Mouse (Mus musculus): ENCODE results near the gene Trib2. TPM values are rescaled to one million over a fixed set of nuclear protein-coding genes. Genes with fewer than 3 reads are reported as not detected.

The Trib2 gene
- polyA plus RNA-seq, 1 experiment = 2.5 TPM

DNA sequence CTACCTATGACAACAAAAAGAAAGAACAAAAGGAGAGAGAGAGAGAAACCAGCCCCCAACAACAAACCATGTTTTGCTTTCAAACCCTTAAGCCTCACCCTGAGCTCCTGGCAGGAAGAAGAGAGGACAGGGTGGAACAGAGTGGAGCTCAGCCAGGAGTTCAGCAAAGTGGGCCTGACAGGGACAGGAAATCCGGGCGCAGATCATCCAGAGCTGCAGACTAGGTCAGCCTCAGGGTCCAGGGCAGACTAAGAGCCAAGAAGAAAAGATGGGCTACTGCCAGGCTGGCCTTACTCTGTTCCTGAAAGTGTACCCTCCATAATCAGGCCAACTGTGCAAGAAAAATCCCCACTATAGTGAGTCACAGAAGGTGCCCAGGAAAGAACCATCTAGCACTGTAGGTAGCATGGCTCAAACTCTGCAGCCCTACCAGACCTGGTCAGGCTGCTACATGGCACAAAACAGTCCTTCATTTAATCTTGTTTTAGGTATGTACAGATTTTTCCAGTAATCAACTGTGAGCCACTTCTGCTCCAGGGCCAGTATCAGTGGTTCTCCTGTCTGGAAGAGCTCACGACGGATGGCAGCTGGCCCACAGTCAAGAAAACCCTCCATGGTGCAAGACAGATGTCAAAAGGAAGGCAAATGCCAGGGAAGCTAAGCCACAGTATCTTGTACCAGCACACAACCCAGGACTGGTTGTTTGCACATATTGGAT, 16.4 kb downstream of the Trib2 start:
- no peak overlapping the region for H3K4me3 ChIP-seq (ENCODE audit: low read depth, low read length)
- H3K27ac ChIP-seq (ENCODE audit: insufficient read depth, low read depth, low read length) = no peak overlapping the region
- no peaks in the 10 kb centered on the region for H3K27me3 ChIP-seq (ENCODE audit: control insufficient read depth, insufficient read depth, low read length)
- WGBS = 80% methylated on average over 4 of the region's 4 CpGs
- H3K36me3 ChIP-seq (ENCODE audit: control insufficient read depth, insufficient read depth, low read length) = no peaks in the 10 kb centered on the region
- H3K4me1 ChIP-seq (ENCODE audit: control insufficient read depth, insufficient read depth, insufficient read length, low read length) = no peaks in the 10 kb centered on the region; the same call in 1 of the 2 replicates
- TF ChIP-seq CTCF (IDR thresholded peaks at IDR 0.05; ENCODE audit: extremely low read depth, insufficient read length, insufficient replicate concordance, low read depth, low read length) (no peak), POLR2A (IDR thresholded peaks at IDR 0.05; ENCODE audit: low read depth, low read length) (no peak)

DNA sequence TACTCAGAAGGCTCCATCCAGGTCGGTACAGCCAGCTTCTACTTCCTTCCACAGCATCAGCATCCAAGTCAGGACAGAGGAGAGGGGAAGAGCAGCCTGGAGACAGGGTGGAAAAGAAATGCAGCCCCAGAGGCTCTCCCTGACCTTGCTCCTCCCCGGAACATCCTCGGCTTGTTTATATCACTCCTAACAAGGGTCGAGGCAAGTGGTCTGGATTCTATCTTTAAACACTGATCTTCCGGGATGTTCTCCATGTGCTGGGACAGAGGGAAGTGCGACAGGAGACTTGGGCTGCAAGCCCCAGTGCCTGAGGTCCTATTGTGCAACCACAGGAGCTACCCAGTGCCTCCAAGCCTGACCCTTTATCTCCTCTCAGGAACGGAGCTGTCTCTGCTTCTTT, 18.7 kb downstream of the Trib2 start:
- Histone ChIP-seq H3K27ac (ENCODE audit: insufficient read depth, low read depth, low read length) (no peak overlapping the region), H3K36me3 (ENCODE audit: control insufficient read depth, insufficient read depth, low read length) (no peaks in the 10 kb centered on the region), H3K27me3 (ENCODE audit: control insufficient read depth, insufficient read depth, low read length) (no peaks in the 10 kb centered on the region), H3K4me3 (ENCODE audit: low read depth, low read length) (no peak overlapping the region), H3K4me1 (ENCODE audit: control insufficient read depth, insufficient read depth, insufficient read length, low read length) (no peaks in the 10 kb centered on the region; the same call in 1 of the 2 replicates)
- TF ChIP-seq CTCF (IDR thresholded peaks at IDR 0.05; ENCODE audit: extremely low read depth, insufficient read length, insufficient replicate concordance, low read depth, low read length) = no peak
- no peak for TF ChIP-seq POLR2A (IDR thresholded peaks at IDR 0.05; ENCODE audit: low read depth, low read length)
- WGBS = 56% methylated on average over 7 of the region's 7 CpGs

DNA sequence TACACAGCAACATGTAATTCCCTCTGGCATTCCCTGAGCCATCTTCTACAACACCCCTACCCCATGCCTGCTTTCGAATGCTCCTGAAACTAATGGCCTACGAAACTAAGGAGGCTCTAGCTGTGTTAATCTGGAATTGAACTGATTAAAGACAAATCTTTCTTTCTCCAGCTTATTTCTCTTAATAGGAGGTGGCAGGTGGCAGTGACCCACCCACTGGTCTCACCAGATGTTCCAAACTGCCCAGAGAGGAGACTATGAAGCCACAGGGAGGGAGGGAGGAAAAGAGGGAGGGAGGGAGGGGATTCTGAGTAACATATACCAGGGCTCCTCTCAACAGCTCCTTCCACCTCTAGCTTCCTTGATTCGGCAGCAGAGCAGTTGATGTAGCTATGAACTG, 20.8 kb downstream of the Trib2 start:
- no peaks in the 10 kb centered on the region for H3K36me3 ChIP-seq (ENCODE audit: control insufficient read depth, insufficient read depth, low read length)

DNA sequence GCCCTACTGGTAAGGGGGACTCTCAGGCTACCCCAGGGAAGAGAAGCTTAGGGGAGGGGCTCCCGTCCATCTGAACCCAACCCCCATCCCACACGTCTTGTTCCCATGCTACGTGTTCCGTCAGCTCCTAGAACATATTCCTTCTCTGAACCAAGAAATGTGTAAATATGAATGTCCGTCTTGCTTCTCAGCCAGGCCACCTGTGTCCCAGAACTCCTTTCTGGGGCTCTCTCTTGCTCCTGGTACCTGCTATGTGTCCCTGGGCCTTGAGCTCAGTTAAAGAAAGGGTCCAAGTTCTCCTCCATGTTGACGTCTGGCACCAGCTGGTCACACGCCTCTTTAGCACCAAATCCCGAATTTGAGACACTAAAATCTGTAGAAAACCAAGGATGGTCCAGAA, 23.4 kb downstream of the Trib2 start:
- 90% methylated on average over 8 of the region's 8 CpGs for WGBS
- no peaks in the 10 kb centered on the region for H3K36me3 ChIP-seq (ENCODE audit: control insufficient read depth, insufficient read depth, low read length)
- no peak for TF ChIP-seq CTCF (IDR thresholded peaks at IDR 0.05; ENCODE audit: extremely low read depth, insufficient read length, insufficient replicate concordance, low read depth, low read length)
- TF ChIP-seq POLR2A (IDR thresholded peaks at IDR 0.05; ENCODE audit: low read depth, low read length) = no peak
- no peak overlapping the region for H3K27ac ChIP-seq (ENCODE audit: insufficient read depth, low read depth, low read length)
- H3K4me3 ChIP-seq (ENCODE audit: low read depth, low read length) = no peak overlapping the region
- H3K27me3 ChIP-seq (ENCODE audit: control insufficient read depth, insufficient read depth, low read length) = no peaks in the 10 kb centered on the region
- no peaks in the 10 kb centered on the region; the same call in 1 of the 2 replicates for H3K4me1 ChIP-seq (ENCODE audit: control insufficient read depth, insufficient read depth, insufficient read length, low read length)

More for the DNA sequence above, 20.8 kb downstream of the Trib2 start:
- Histone ChIP-seq H3K27me3 (ENCODE audit: control insufficient read depth, insufficient read depth, low read length) (no peaks in the 10 kb centered on the region), H3K27ac (ENCODE audit: insufficient read depth, low read depth, low read length) (no peak overlapping the region), H3K4me3 (ENCODE audit: low read depth, low read length) (no peak overlapping the region), H3K4me1 (ENCODE audit: control insufficient read depth, insufficient read depth, insufficient read length, low read length) (no peaks in the 10 kb centered on the region; the same call in 1 of the 2 replicates)
- TF ChIP-seq POLR2A (IDR thresholded peaks at IDR 0.05; ENCODE audit: low read depth, low read length) = no peak
- TF ChIP-seq CTCF (IDR thresholded peaks at IDR 0.05; ENCODE audit: extremely low read depth, insufficient read length, insufficient replicate concordance, low read depth, low read length) = no peak
- WGBS = 79% methylated on average over 3 of the region's 3 CpGs

DNA sequence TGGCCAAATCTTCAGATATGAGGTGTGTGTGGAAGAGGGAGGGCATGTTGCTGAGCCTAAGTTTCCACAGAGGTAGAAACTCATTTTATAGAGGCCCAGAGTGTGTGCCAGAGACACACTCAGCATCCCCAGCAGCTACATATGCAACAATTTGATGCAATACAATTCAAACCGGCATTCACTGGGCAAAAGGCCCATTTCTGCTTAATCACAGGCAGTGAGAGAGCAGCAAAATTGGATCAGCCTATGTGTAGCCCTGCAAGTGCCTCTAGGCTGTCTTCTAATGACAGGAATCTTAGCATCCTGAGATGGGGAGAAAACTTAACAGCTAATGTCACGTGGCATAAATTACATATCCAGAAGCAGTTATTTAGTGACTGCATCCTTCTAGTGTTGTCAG, 26.5 kb downstream of the Trib2 start:
- TF ChIP-seq POLR2A (IDR thresholded peaks at IDR 0.05; ENCODE audit: low read depth, low read length) (no peak), CTCF (IDR thresholded peaks at IDR 0.05; ENCODE audit: extremely low read depth, insufficient read length, insufficient replicate concordance, low read depth, low read length) (no peak)
- H3K4me1 ChIP-seq (ENCODE audit: control insufficient read depth, insufficient read depth, insufficient read length, low read length) = no peaks in the 10 kb centered on the region
- 71% methylated on average over 2 of the region's 2 CpGs for WGBS

DNA sequence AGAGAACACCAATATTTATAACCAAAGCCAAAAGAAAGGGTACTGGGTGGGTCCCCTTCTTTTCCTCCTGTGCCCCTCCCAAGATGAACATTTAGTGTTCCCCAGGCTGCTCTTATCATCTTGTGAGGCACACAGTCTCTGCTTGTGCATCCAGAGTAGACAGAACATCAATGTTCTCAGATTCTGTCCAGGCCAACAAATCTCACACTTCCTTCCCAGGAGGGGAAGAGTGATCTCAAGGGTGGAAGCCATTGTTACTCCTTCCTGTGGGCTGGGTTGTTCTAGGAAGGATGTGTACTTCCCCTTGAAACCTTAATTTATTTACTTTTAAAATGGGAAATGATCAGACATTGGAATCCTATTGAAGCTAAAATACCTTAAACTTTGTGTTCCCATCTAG, 39.7 kb downstream of the Trib2 start:
- no peaks in the 10 kb centered on the region for H3K36me3 ChIP-seq (ENCODE audit: control insufficient read depth, insufficient read depth, low read length)
- TF ChIP-seq POLR2A (IDR thresholded peaks at IDR 0.05; ENCODE audit: low read depth, low read length) (no peak), CTCF (IDR thresholded peaks at IDR 0.05; ENCODE audit: extremely low read depth, insufficient read length, insufficient replicate concordance, low read depth, low read length) (no peak)
- H3K27me3 ChIP-seq (ENCODE audit: control insufficient read depth, insufficient read depth, low read length) = no peaks in the 10 kb centered on the region
- no peak overlapping the region for H3K4me3 ChIP-seq (ENCODE audit: low read depth, low read length)
- no peak overlapping the region for H3K27ac ChIP-seq (ENCODE audit: insufficient read depth, low read depth, low read length)
- H3K4me1 ChIP-seq (ENCODE audit: control insufficient read depth, insufficient read depth, insufficient read length, low read length) = no peaks in the 10 kb centered on the region

More for the DNA sequence above, 26.5 kb downstream of the Trib2 start:
- Histone ChIP-seq H3K36me3 (ENCODE audit: control insufficient read depth, insufficient read depth, low read length) (no peaks in the 10 kb centered on the region), H3K27me3 (ENCODE audit: control insufficient read depth, insufficient read depth, low read length) (no peaks in the 10 kb centered on the region), H3K4me3 (ENCODE audit: low read depth, low read length) (no peak overlapping the region), H3K27ac (ENCODE audit: insufficient read depth, low read depth, low read length) (no peak overlapping the region)

DNA sequence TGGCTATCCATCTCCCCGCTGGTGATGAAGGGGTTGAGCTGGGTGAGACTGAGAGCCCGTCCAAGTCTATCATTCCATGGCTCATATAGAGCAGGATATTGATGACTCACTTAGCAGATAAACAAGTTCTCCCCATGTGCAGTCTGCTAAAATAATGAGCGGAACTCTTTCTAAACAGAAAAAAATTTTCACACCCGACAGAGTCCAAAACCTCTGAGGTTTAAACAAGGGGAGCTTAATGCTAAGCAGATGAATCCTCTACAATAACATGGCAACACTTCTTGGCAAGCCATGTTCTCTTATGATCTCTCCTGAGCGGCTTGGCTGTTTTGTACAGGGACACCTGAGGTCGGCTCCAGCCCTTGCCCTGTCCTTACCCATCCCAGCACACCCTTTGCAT, 45.0 kb downstream of the Trib2 start:
- TF ChIP-seq POLR2A (IDR thresholded peaks at IDR 0.05; ENCODE audit: low read depth, low read length) (no peak), CTCF (IDR thresholded peaks at IDR 0.05; ENCODE audit: extremely low read depth, insufficient read length, insufficient replicate concordance, low read depth, low read length) (no peak)
- Histone ChIP-seq H3K27me3 (ENCODE audit: control insufficient read depth, insufficient read depth, low read length) (no peaks in the 10 kb centered on the region), H3K36me3 (ENCODE audit: control insufficient read depth, insufficient read depth, low read length) (no peaks in the 10 kb centered on the region), H3K4me3 (ENCODE audit: low read depth, low read length) (no peak overlapping the region), H3K27ac (ENCODE audit: insufficient read depth, low read depth, low read length) (no peak overlapping the region), H3K4me1 (ENCODE audit: control insufficient read depth, insufficient read depth, insufficient read length, low read length) (no peaks in the 10 kb centered on the region)
- WGBS = 69% methylated on average over 6 of the region's 6 CpGs

All from small intestine, adult 2 months (tissue).